Mouse (Mus musculus) stomach, embryonic 14.5 days (tissue): ENCODE data around the gene Grid1. TPM values are rescaled to one million over a fixed set of nuclear protein-coding genes. Genes with fewer than 3 reads are reported as not detected.

Source experiments
- ATAC-seq: fragments of 200-750 bp; cut with Nextera tagmentation; 2 replicates; pipeline ENCODE4 v1.8.0; 2017; ENCODE audit warnings: low read depth, moderate TSS enrichment; ENCODE audit not compliant: insufficient number of reproducible peaks, insufficient read depth, low FRiP score
- H3K27ac ChIP-seq: fragments of 300-500 bp; sonication (generic); 2 replicates; pipeline ENCODE4 v1.5.1; 2014; ENCODE audit warnings: mild to moderate bottlenecking, low read length, moderate library complexity, mixed read lengths
- H3K27me3 ChIP-seq: fragments of 300-500 bp; sonication (generic); 2 replicates; pipeline ENCODE4 v1.6.1; 2014; ENCODE audit warnings: low read length, control low read depth, mixed read lengths; ENCODE audit not compliant: control insufficient read depth, insufficient read depth
- H3K36me3 ChIP-seq: fragments of 300-500 bp; sonication (generic); 2 replicates; pipeline ENCODE4 v1.6.1; 2014; ENCODE audit warnings: mild to moderate bottlenecking, control low read depth, low read length, moderate library complexity, mixed read lengths; ENCODE audit not compliant: control insufficient read depth, insufficient read depth
- H3K4me1 ChIP-seq: fragments of 300-500 bp; sonication (generic); 2 replicates; pipeline ENCODE4 v1.6.1; 2014; ENCODE audit warnings: low read length, control low read depth, mixed read lengths; ENCODE audit not compliant: control insufficient read depth, insufficient read depth
- H3K4me2 ChIP-seq: fragments of 300-500 bp; sonication (generic); replicated peaks from 2 replicates; pipeline ENCODE4 v1.6.1; 2014; ENCODE audit warnings: low read depth, low read length, control low read depth
- H3K4me3 ChIP-seq: fragments of 300-500 bp; sonication (generic); 2 replicates; pipeline ENCODE4 v1.5.1; 2014; ENCODE audit warnings: low read depth, low read length, control low read depth
- H3K9ac ChIP-seq: fragments of 300-500 bp; sonication (generic); replicated peaks from 2 replicates; pipeline ENCODE4 v1.6.1; 2014; ENCODE audit warnings: low read depth, mild to moderate bottlenecking, control low read depth, low read length, moderate library complexity, mixed read lengths
- H3K9me3 ChIP-seq: fragments of 300-500 bp; sonication (generic); 2 replicates; pipeline ENCODE4 v1.6.1; 2016; ENCODE audit warnings: low read depth, low read length, control low read depth; ENCODE audit not compliant: control insufficient read depth
- WGBS: fragments of 180-500 bp; shearing (Covaris S2); extraction: QIAGEN DNeasy Blood & Tissue Kit; methylation state at CpG from one replicate; pipeline ENCODE4 v1.1.7; 2014; 5-methylcytosine and 5-hydroxymethylcytosine counted together
- polyA plus RNA-seq: library from polyadenylated mRNA; unstranded; fragments of >200 nt; fragmentation: Nextera tagmentation; extraction: Ambion mirVana; gene quantifications from 2 replicates; pipeline ENCODE4 v1.2.1, GENCODE M21; 2014

The Grid1 gene
- polyA plus RNA-seq, 1 experiment from 2014 or later = 1.1 TPM

DNA sequence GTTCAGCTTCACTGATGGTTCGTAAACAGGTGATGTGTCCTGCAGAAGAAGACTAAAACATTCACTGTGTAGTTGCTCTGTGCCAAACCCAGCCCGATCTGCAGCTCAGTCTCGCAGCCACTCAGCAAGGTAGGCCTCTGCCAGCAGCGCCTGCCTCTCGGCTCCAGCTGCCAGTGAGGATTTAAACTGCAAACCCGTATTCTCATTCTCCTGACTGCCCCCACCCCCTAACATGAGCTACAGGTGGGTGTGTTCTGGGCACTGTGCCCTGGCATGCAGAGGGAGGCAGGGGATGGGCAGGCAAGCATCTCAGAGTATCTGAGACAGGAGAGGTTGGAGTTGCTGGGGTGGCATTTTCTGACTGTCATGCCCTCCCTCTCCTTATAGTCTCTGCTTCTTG lies 140.3 kb downstream of the Grid1 start:
- no peak overlapping the region for H3K4me3 ChIP-seq
- no peak overlapping the region for H3K4me2 ChIP-seq
- H3K27me3 ChIP-seq = no peaks in the 10 kb centered on the region
- H3K9ac ChIP-seq = no peak overlapping the region
- H3K27ac ChIP-seq = no peak overlapping the region
- H3K4me1 ChIP-seq = no peaks in the 10 kb centered on the region
- H3K36me3 ChIP-seq = no peaks in the 10 kb centered on the region
- no peak for ATAC-seq
- no peaks in the 10 kb centered on the region for H3K9me3 ChIP-seq
- WGBS = 65% methylated on average over 6 of the region's 6 CpGs

DNA sequence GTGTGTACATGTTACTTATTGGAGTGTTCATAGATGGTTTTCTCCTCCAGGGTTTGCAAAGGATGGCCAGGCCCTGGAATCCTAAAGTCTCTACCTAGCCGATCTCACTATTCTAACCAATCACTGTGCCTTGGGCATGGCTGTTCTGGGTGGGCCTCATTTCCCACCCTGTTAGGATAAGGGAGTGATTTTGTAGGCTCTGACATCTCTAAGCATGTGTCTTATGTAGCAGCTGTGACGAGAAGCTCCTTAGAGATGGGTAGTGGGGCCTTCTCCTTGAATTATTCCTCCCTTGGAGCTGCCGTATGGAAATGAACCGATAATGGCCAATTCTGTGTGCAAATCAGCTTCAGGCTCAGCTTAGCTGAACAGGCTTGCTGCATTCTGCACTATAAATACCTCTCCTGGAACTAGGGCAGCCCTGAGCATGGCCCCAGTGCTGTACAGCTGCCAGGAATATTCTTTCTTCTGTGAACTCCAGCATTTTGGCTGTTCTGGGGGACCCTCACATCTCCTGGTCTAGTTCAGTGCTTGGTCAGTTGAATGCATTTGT lies 143.8 kb downstream of the Grid1 start:
- Histone ChIP-seq H3K27me3 (no peaks in the 10 kb centered on the region), H3K27ac (no peak overlapping the region), H3K9ac (no peak overlapping the region), H3K4me2 (no peak overlapping the region), H3K36me3 (no peaks in the 10 kb centered on the region), H3K4me3 (no peak overlapping the region), H3K9me3 (no peaks in the 10 kb centered on the region), H3K4me1 (no peaks in the 10 kb centered on the region)
- WGBS = 77% methylated on average over 4 of the region's 4 CpGs
- no peak for ATAC-seq

DNA sequence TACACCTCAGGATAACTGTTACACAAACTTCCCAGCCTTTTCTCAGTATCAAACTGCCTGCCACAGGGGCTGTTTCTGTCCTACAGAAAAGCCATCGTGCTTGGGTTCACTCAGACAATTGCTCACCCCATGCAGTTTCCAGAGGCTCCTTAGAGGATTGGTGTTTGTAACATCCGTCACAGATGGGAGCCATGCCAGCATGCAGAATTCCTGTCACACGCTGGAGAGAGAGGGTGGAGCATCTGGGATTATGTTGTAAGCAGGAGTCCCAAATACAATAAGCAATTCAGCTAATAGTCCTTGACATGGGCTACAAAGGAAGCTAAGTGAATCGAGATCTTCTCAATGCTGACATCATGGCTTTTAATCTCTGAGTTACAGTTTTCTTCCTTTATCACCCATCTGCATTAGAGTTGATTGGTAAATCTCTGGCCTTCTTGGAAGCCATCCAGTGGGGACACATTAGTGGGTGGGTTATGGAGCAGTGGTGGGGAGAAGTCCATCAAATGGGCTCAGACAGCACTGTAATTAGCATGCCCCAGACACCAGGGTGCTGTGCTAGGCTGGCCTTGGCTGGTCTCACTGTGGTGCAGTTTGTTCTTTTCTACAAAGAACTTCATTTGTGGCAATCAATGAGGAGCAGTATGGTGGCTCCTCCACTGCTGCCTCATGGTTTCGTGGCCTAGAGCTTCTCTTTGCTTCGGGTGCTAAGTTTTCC lies 149.4 kb downstream of the Grid1 start:
- H3K27me3 ChIP-seq = no peaks in the 10 kb centered on the region
- WGBS = 50% methylated on average over 6 of the region's 6 CpGs

DNA sequence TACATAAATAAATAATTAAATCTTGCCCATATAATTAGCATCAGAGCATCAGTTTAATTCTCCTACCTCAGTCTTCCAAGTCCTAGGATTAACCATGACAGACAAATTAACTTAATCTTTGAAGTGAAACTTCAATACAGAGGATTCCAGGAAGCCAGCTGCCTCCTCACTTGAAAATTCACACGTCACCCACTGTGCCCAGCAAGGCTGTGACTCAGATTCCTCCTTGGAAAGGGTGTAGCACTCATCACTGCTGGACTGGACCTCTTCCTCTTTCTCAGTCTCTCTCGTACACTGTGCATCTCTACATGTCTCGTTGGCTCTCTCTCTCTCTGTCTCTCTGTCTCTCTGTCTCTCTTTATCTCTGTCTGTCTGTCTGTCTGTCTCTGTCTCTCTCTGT lies 153.0 kb downstream of the Grid1 start:
- no peaks in the 10 kb centered on the region for H3K27me3 ChIP-seq
- WGBS = 83% methylated on average over 3 of the region's 3 CpGs
- no peak for ATAC-seq

More for the DNA sequence above, 149.4 kb downstream of the Grid1 start:
- H3K27ac ChIP-seq = no peak overlapping the region
- H3K36me3 ChIP-seq = no peaks in the 10 kb centered on the region
- no peaks in the 10 kb centered on the region for H3K4me1 ChIP-seq
- no peak overlapping the region for H3K9ac ChIP-seq
- no peaks in the 10 kb centered on the region for H3K9me3 ChIP-seq
- no peak overlapping the region for H3K4me3 ChIP-seq
- no peak for ATAC-seq
- H3K4me2 ChIP-seq = no peak overlapping the region

DNA sequence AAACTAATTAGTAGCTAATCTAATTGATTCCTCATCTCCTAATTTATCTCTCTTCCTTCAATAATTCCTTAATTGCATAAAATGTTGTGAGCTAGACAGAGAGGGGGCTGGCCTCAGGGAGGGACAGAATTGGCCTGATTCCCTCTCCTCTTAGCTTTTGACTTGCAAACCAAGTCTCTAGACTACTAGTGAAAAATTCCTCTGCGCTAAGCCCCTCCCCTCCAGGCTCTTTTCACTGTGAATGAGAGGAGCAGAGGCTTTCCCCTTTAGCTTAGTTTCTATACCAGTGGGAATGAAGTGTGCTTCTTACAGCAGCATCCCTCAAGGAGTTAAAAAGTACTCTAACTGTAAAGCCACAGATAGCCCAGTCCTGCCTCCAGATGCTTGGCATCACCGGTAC lies 160.8 kb downstream of the Grid1 start:
- Histone ChIP-seq H3K9me3 (no peaks in the 10 kb centered on the region), H3K4me2 (no peak overlapping the region), H3K27me3 (no peaks in the 10 kb centered on the region), H3K4me1 (no peaks in the 10 kb centered on the region), H3K9ac (no peak overlapping the region), H3K27ac (no peak overlapping the region), H3K36me3 (no peaks in the 10 kb centered on the region), H3K4me3 (no peak overlapping the region)
- no peak for ATAC-seq
- 27% methylated on average over 2 of the region's 2 CpGs for WGBS

More for the DNA sequence above, 153.0 kb downstream of the Grid1 start:
- Histone ChIP-seq H3K4me2 (no peak overlapping the region), H3K27ac (no peak overlapping the region), H3K36me3 (no peaks in the 10 kb centered on the region), H3K4me3 (no peak overlapping the region), H3K9me3 (no peaks in the 10 kb centered on the region), H3K4me1 (no peaks in the 10 kb centered on the region), H3K9ac (no peak overlapping the region)

DNA sequence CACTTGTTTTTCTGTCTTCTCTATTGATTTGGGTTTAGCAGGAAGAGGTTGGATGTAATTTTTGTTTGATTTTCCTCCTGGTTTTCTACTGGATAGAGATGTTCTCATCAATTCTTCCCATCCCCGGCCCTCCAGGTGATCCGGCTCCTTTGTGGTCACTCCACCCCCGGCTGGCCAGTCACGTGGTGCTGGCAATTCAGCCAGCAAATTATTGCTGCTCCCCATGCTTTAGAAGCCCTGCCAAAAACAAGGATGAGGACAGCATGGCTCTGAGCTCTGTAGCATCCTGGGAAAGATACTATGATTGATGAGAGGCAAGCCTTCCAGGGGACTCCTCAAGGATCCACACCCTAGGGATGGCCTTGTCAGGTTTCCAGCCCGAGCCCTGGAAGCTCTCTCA lies 169.2 kb downstream of the Grid1 start:
- Histone ChIP-seq H3K27me3 (no peaks in the 10 kb centered on the region), H3K4me2 (no peak overlapping the region), H3K27ac (no peak overlapping the region), H3K9me3 (no peaks in the 10 kb centered on the region), H3K4me3 (no peak overlapping the region), H3K9ac (no peak overlapping the region), H3K4me1 (no peaks in the 10 kb centered on the region), H3K36me3 (no peaks in the 10 kb centered on the region)
- WGBS = 79% methylated on average over 5 of the region's 5 CpGs
- ATAC-seq = no peak

DNA sequence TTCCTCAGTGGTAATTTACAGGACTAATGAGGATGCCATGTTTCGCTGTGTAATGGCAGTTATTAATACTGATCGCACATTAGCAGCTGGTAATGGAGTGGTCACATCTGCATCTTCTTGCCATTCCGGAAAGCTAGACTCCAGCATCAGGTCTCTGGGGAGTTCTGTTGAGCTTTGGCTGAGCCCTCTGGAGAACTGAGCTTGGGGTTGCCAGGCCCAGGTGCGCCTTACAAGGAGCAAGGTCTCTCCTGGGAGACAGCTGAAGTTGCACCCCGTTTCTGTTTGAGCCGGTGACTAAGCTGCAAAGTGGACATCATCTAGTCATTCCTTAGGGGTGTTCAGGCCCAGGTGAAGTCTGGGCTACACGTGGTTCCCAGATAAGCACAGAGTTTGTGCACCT lies 186.8 kb downstream of the Grid1 start:
- no peaks in the 10 kb centered on the region for H3K9me3 ChIP-seq
- H3K4me1 ChIP-seq = no peaks in the 10 kb centered on the region
- H3K4me2 ChIP-seq = no peak overlapping the region
- H3K27me3 ChIP-seq = no peaks in the 10 kb centered on the region
- no peak overlapping the region for H3K4me3 ChIP-seq
- no peak overlapping the region for H3K9ac ChIP-seq
- ATAC-seq = no peak
- H3K36me3 ChIP-seq = no peaks in the 10 kb centered on the region
- WGBS = 86% methylated on average over 7 of the region's 7 CpGs
- no peak overlapping the region for H3K27ac ChIP-seq

DNA sequence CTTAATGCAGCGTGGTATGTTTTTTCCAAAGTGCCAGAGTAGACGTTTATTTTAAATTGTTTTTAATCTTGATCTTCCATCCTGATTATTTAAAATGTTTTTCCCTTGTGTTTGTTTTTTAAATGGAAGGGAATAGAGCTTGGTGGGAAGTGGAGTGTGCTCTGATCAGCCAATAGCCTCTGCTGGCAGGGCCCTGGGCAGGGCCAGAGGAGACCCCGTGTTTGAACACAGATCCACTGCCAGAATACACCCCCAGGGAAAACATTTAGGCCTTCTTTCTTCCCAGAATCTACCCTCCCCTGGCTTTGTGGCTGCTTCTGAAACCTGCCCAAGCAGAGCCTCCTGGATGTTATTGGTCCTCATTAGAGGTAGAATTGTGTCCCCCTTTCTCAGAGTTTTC lies 188.8 kb downstream of the Grid1 start:
- H3K27ac ChIP-seq = no peak overlapping the region
- H3K4me2 ChIP-seq = no peak overlapping the region
- H3K4me3 ChIP-seq = no peak overlapping the region
- no peak overlapping the region for H3K9ac ChIP-seq
- WGBS = 54% methylated on average over 3 of the region's 3 CpGs
- no peak for ATAC-seq
- no peaks in the 10 kb centered on the region for H3K9me3 ChIP-seq
- no peaks in the 10 kb centered on the region for H3K36me3 ChIP-seq
- H3K27me3 ChIP-seq = no peaks in the 10 kb centered on the region
- H3K4me1 ChIP-seq = no peaks in the 10 kb centered on the region

DNA sequence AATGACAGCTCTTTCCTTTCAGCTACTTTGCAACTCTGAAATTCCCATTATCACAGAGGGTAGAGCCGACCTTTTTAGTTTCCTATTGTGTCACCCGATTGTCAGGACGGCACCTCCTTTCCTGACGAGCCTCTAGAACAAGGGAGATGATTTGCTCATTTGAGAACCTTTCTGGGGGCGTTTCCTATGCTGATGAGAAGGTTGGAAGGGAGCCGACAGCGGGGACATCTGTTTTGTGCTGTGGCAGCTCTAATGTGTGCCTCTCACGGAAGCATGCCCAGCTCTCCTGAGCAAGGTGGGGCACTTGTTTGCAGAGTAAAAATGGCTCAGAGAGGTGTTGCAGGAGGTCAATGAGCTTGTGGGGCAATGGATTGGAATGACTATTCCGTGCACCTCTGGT lies 189.2 kb downstream of the Grid1 start:
- 24% methylated on average over 9 of the region's 9 CpGs for WGBS
- Histone ChIP-seq H3K4me2 (no peak overlapping the region), H3K9me3 (no peaks in the 10 kb centered on the region), H3K27me3 (no peaks in the 10 kb centered on the region), H3K9ac (no peak overlapping the region), H3K36me3 (no peaks in the 10 kb centered on the region), H3K4me1 (no peaks in the 10 kb centered on the region), H3K4me3 (no peak overlapping the region), H3K27ac (no peak overlapping the region)
- no peak for ATAC-seq
